Mouse (Mus musculus): ENCODE measurements around the gene Erc1. TPM values are rescaled to one million over a fixed set of nuclear protein-coding genes. Genes with fewer than 3 reads are reported as not detected.

Gene Erc1
- total RNA-seq, 2 experiments from 2014 or later: 25.3 to 30.1 TPM

GRCm38 (mm10) chr6:119595440-119595839 is 252.5 kb downstream of the Erc1 start:
- DNase-seq (ENCODE audit: low spot score in 2 of 2): no peak

- no peak for DNase-seq (ENCODE audit: low spot score in 2 of 2)
Observed at GRCm38 (mm10) chr6:119590872-119591271, 257.1 kb downstream of the Erc1 start.

GRCm38 (mm10) chr6:119587897-119588296 is 260.1 kb downstream of the Erc1 start:
- no peak for DNase-seq (ENCODE audit: low spot score in 2 of 2)

DNA sequence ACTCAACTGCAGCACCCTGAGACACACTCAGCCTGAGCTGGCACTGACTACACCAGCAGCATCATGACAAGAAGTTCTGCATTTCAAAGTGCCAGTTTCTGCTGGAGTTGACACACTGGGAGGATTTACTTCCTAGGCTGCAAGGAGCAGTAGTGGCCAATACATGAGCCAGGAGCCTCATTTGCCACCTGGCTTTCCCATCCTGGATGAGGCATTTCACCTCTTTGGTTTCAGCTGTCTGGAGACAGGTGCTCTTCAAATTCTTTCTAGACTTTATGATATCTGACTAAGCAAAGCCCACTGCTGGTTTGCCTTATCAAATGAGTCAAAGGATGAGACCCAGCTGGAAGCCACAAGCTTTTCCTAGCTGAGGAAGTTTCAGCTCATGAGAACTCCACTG is 260.5 kb downstream of the Erc1 start:
- no peak for DNase-seq (ENCODE audit: low spot score in 2 of 2)

DNA sequence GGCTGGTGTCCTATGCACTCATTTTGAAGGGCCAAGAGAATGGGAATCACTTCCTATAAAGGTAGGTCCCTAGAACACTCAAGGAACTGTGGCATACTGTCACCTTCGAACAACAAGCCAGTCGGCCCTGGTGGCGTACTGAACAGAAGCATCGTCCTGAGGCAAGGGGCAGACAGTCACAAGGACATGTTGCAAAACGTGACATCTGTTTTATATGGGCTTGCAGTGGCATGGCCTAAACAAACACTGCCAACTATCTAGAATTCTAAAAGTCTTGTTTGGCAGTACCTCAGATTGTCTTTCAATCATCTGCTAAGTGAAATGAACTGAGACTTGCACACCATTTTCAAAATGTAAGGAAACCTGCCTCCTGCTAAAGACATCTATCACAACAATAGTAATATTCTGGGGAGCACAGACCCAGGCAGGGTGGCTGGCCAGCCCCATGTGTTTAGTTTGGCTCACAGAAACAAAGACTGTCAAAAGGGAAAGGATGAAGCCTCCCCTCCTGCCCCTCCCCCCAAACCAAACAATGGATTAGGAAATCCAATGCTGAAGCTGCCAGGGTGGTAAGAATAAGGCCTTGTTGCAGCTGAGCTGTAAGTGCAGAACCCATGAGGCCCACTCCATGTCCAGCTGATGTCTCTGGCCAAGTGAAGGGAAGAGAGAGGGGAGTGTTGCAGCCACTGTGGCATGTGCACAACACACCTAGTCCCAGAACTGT is 262.2 kb downstream of the Erc1 start:
- no peak for DNase-seq (ENCODE audit: low spot score in 2 of 2)

- DNase-seq (ENCODE audit: low spot score in 2 of 2): no peak
Observed at GRCm38 (mm10) chr6:119584061-119584460, 263.9 kb downstream of the Erc1 start.

- DNase-seq (ENCODE audit: low spot score in 2 of 2): no peak
Observed at GRCm38 (mm10) chr6:119583165-119583564, 264.8 kb downstream of the Erc1 start.

DNA sequence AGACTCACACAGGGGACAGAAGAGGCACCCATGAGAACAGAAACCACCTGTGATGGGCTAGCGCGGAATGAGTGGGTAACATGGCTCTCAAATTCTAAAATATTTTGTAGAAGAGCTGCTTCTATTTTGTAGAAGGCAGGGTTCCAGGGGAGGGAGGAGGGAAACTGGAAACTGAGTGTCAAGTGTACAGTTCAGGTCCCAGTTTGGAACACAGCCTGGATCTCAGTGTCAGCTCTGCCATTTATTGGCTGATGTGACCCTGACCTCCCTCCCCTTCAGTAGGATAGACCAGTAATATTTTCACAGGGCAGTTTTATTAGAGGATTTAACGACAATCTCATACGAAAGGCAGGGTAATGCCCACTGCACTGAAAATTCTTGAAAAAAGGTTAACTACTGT is 271.3 kb downstream of the Erc1 start:
- no peak for DNase-seq (ENCODE audit: low spot score in 2 of 2)

- DNase-seq (ENCODE audit: low spot score in 2 of 2): no peak
Observed at GRCm38 (mm10) chr6:119575331-119575730, 272.6 kb downstream of the Erc1 start.

DNA sequence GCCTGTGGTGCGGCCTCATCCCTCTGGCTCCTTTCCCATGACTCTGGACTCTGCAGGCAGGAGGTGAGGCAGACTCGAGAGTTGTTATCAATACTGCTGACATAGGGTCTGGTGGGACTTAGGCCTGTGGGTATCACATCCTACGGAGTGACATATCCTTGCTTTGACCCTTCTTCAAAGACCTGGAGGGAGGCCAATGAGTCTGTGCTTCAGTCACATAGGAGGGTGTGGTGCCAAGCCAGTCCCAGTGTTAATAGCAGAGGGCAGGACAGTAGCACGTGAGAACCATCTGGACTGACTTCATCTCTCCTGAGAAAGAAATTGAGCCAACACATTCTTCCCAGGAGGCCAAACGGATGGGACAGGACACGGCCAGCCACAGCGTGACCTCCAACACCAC is 275.7 kb downstream of the Erc1 start:
- DNase-seq (ENCODE audit: low spot score in 2 of 2): no peak

- no peak for DNase-seq (ENCODE audit: low spot score in 2 of 2)
Observed at GRCm38 (mm10) chr6:119570797-119571196, 277.2 kb downstream of the Erc1 start.

DNA sequence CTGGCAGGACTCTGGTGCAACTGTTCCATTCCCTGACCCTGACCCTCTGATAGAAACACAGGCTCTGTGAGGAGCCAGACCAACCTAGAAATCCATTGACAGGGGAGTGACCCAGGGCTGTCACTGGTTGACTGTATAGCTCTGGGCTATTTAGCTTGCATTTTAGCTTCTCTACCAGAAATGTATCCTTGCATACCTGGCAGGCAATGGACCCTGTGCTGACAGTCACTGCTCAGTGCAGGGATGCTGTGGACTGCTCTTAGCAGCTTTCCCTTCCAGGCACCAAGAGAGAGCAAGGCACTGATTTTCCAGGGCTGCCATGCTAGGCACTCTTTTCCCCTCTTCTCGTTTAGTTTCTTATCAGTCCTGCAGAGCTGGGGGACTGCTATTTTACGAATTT is 279.6 kb downstream of the Erc1 start:
- no peak for DNase-seq (ENCODE audit: low spot score in 2 of 2)

DNA sequence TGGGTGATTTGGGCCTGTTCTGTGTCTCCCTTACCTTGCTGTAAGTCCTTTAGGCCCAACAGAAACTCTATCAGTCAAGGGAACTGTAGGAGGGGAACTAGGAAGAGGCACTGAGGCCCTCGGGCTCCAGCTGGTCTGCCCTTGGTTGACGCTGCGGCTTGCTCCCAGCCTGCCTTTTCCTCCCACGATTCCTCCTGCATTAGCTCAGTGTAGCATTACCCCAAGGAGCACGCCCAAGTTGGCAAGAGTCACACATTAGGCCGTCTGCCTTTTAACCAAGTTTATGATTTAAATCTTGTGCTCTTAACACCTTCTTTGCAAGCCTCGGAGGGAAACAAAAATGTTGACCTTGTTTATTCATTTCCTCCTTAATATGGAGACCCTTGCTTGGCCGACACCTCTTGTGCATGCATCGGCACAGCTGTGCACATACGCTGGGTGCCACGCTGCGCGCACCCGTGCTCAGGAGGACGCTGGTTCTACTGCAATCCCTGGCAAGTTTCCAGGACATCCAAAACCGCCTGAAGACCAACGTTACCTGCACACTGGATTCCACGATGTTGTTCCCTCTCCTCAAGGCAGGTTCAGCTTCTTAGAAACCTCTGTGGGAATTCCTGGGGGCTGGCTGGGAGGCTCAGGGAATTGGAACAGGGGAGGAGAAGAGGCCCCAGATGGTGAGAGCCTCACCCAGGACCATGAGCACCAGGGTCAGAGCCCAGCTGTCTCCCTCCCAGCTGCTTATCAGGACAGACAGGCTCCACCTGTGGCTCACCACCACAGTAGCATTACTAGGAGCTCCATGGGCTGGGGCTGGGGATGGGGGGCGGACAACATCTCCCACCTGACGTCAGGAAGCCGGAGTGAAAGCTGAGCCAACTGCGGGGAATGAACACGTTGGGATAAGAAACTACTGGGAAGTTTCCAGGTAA is 282.3 kb downstream of the Erc1 start:
- no peak for DNase-seq (ENCODE audit: low spot score in 2 of 2)

- no peak for DNase-seq (ENCODE audit: low spot score in 2 of 2)
Observed at GRCm38 (mm10) chr6:119562558-119562957, 285.4 kb downstream of the Erc1 start.

DNA sequence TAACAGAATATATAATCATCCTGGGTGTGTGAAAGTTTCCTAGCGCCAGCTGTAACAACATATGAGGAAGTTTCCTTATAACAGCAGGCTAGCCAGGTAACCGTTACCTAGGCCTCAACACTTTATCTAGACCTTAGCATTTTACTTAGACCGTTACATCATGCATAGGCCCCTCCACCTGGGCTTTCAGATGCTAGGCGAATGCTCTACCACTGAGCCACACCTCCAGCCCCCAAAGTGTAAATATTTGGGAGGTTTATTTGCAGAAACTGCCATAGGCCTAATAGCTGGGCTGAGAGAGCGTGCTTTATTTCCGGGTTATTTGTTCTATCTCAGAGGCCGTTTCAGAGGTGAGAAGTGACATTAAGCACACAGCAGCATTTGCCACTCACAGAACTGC is 289.1 kb downstream of the Erc1 start:
- no peak for DNase-seq (ENCODE audit: low spot score in 2 of 2)

DNA sequence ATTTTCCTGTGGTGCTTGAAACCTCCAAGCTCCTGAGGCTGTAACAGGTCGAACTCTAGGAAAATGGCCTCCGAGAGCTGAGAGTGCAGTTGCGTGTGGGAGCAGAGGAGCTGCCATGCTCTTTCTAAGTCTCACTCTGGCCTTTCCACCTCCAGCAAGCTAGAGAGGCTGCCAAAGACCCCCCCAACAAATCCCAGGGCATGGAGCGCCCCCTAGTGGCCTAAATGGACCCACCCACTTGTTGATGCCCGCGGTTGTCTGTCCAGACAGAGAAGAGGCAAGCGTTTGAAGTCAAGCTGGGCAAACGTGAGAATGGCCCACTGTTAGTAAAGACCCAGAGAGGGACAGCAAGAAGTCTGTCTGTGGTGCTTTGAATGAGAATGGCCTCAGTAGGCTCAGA is 293.5 kb downstream of the Erc1 start:
- DNase-seq (ENCODE audit: low spot score in 2 of 2): no peak

GRCm38 (mm10) chr6:119544518-119544864 is 303.5 kb downstream of the Erc1 start:
- DNase-seq (ENCODE audit: low spot score in 2 of 2): no peak

DNA sequence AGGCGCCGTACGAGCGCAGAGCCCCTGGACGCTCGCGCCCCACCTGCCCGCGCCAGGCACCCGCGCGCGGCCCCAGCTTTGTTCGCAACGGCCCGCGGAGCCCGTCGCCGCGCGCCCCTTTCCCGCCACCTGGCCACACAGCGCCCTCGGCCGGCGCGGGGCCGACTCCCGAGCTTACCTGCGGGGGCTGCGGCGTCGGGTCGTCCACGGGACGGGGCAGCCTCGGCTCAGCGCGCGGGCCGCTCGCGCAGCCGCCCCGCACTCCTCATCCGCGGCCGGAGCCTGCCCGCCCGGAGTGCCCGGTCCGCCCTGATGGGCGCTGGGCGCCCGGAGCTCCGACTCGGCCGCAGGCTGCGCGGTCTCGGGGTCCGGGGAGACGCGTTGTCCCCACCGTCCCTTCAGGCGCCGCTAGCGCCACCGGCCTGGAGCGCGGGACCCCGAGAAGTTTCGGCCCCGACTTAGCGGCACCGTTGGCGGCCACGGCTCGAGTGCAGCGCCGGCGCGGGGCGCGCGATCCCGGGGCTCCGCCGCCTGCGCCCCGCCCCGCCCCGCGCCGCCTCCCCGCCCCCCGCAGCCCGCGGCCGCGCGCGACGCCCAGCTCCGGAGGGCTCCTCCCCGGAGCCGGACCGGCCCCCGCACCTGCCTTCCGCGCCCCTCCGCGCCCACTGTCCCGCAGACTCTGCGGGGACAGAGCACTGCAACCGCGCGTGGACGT is 304.0 kb downstream of the Erc1 start, which contains the start of gene Wnt5b:
Gene Wnt5b, minus strand, starts transcription at position 545 of the 715 bp plus-strand sequence.
- DNase-seq (ENCODE audit: low spot score in 2 of 2): no peak

DNA sequence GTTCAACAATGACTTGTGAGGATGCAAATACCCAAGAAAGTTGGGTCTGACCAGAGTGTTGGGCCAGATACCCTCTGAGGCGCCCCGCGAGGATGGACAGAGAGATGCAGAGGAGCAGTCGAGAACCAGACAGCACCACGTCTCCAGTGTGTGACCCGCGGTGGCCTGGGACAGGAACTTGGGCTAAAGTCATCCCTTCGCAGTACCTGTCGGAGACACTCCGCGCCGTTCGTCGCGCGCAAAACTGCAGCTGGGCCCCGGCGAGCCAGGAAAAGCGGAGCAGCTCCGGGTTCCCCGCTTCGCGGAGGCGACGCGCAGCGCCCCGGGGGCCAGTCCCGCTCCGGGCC is 304.5 kb downstream of the Erc1 start:
- DNase-seq (ENCODE audit: low spot score in 2 of 2): no peak

DNA sequence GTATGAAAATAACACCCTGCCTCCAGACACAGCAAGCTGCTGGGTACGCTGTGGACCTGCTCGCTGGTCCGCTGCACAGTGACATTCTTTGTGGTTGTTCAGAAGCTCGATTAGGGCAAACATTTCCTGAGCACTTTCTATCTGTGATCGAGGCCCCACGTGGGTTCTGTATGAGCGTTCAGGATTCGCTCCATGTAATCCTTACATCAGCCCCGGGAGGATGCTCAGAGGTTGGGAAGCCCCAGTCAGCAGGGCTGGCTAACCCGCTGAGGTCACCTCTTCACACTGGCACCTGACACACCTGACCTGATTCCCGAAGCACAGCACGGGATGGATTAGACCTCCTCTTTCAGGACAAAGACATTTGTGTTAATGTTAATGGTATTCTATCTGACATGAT is 312.1 kb downstream of the Erc1 start:
- DNase-seq (ENCODE audit: low spot score in 2 of 2): no peak

DNA sequence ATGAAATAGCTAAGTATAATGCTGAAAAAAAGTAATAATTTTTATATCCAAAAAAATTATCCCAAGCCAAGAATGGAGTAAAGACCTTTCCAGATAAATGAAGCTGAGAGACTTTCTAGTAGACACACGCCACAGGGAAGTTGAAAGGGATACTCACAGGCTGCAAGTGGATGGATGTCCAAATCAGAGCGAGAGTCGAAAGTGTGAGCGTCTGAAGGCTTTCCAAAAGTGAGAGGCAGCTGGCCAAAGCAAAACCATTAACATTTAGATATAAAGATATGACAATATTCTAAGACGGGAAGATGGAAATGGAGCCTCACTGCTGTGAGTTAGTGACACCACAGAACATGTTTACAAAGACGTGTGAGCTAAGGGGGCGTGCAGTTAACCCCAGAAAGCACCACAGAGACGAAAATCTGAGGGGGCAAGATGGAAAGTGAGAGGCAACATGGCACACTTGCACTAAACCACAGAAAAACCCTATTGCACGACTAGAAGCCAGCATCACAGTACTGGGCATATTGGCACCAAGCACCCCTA is 314.7 kb downstream of the Erc1 start:
- DNase-seq (ENCODE audit: low spot score in 2 of 2): no peak

- DNase-seq (ENCODE audit: low spot score in 2 of 2): no peak
Observed at GRCm38 (mm10) chr6:119529659-119530058, 318.3 kb downstream of the Erc1 start.

All from adrenal gland, postnatal 4 days (tissue).